Mouse (Mus musculus) adrenal gland, adult 18-20 months (tissue): ENCODE measurements around the gene Endov. TPM values are rescaled to one million over a fixed set of nuclear protein-coding genes. Genes with fewer than 3 reads are reported as not detected.

ENCODE experiments used
- total RNA-seq, 2 experiments: library from RNA; stranded (reverse); gene quantifications; 1 replicate in 1 of 2; 2 replicates in 1 of 2; pipeline ENCODE4 v1.2.3; 2021

Gene Endov
- total RNA-seq, 2 experiments from 2014 or later: 14.4 to 15.6 TPM

Other genes with a start within 250 kb of the Endov start
- 100 to 1,000 TPM; 106 to 107 TPM for gene Gaa, start 223.5 kb upstream of the Endov start, total RNA-seq
- gene Eif4a3, start 191.3 kb upstream of the Endov start, total RNA-seq: 100 to 1,000 TPM; 130 to 134 TPM
- under 1 TPM in 1 of 2 experiments, not detected in 1; 0.19 TPM for gene Card14, start 183.6 kb upstream of the Endov start, total RNA-seq
- gene Sgsh, start 135.8 kb upstream of the Endov start, total RNA-seq: 10 to 100 TPM; 11.5 to 17.0 TPM
- gene Slc26a11, start 135.8 kb upstream of the Endov start, total RNA-seq: 1 to 10 TPM; 4.8 to 4.9 TPM
- 10 to 100 TPM; 19.1 to 20.6 TPM for gene Rnf213, start 98.2 kb upstream of the Endov start, total RNA-seq
- 1 to 10 TPM; 2.7 to 4.6 TPM for gene Nptx1, start 56.4 kb downstream of the Endov start, total RNA-seq
- gene Rptor, start 111.6 kb downstream of the Endov start, total RNA-seq: 10 to 100 TPM; 44.4 to 50.2 TPM